Mouse (Mus musculus) lung, embryonic 15.5 days (tissue): ENCODE measurements around the gene Dnah17. TPM values are rescaled to one million over a fixed set of nuclear protein-coding genes. Genes with fewer than 3 reads are reported as not detected.

Experiments
- ATAC-seq: fragments of 200-750 bp; cut with Nextera tagmentation; 2 replicates; pipeline ENCODE4 v1.8.0; 2017; ENCODE audit warnings: moderate number of reproducible peaks, borderline replicate concordance; ENCODE audit not compliant: low FRiP score, low TSS enrichment; ENCODE audit errors: extremely low read depth
- H3K27ac ChIP-seq: fragments of 300-500 bp; sonication (generic); 2 replicates; pipeline ENCODE4 v1.5.1; 2015; ENCODE audit warnings: moderate library complexity, mild to moderate bottlenecking, inconsistent platforms
- H3K27me3 ChIP-seq: fragments of 300-500 bp; sonication (generic); 2 replicates; pipeline ENCODE4 v1.6.1; 2015; ENCODE audit warnings: inconsistent platforms
- H3K36me3 ChIP-seq: fragments of 300-500 bp; sonication (generic); 2 replicates; pipeline ENCODE4 v1.6.1; 2015; ENCODE audit warnings: inconsistent platforms
- H3K4me1 ChIP-seq: fragments of 300-500 bp; sonication (generic); 2 replicates; pipeline ENCODE4 v1.6.1; 2015; ENCODE audit warnings: inconsistent platforms
- H3K4me2 ChIP-seq: fragments of 300-500 bp; sonication (generic); 2 replicates; pipeline ENCODE4 v1.6.1; 2015; ENCODE audit warnings: inconsistent platforms, mild to moderate bottlenecking, moderate library complexity
- H3K4me3 ChIP-seq: fragments of 300-500 bp; sonication (generic); 2 replicates; pipeline ENCODE4 v1.5.1; 2015; ENCODE audit warnings: mild to moderate bottlenecking, inconsistent platforms
- H3K9ac ChIP-seq: fragments of 300-500 bp; sonication (generic); 2 replicates; pipeline ENCODE4 v1.6.1; 2015; ENCODE audit warnings: inconsistent platforms
- H3K9me3 ChIP-seq: fragments of 300-500 bp; sonication (generic); 2 replicates; pipeline ENCODE4 v1.6.1; 2016; ENCODE audit warnings: inconsistent platforms
- WGBS: fragments of 180-500 bp; shearing (Covaris S2); methylation state at CpG from one replicate; pipeline ENCODE4 v1.1.7; 2015; 5-methylcytosine and 5-hydroxymethylcytosine counted together
- polyA plus RNA-seq: library from polyadenylated mRNA; unstranded; fragments of >200 nt; fragmentation: Nextera tagmentation; extraction: Ambion mirVana; gene quantifications from 2 replicates; pipeline ENCODE4 v1.2.1, GENCODE M21; 2015

Dnah17 gene
- polyA plus RNA-seq, 1 experiment from 2014 or later: 0.19 TPM

GRCm38 (mm10) chr11:118050174-118050573, 80.3 kb downstream of the Dnah17 start:
- no peak overlapping the region for H3K4me3 ChIP-seq
- H3K36me3 ChIP-seq: no peaks in the 10 kb centered on the region
- no peaks in the 10 kb centered on the region for H3K4me1 ChIP-seq
- no peaks in the 10 kb centered on the region for H3K9me3 ChIP-seq
- no peak overlapping the region for H3K4me2 ChIP-seq
- WGBS: 73% methylated on average over 16 of the region's 16 CpGs
- H3K9ac ChIP-seq: no peak overlapping the region
- H3K27me3 ChIP-seq: no peaks in the 10 kb centered on the region
- ATAC-seq: no peak
- H3K27ac ChIP-seq: no peak overlapping the region

GRCm38 (mm10) chr11:118049641-118050040, 80.8 kb downstream of the Dnah17 start:
- ATAC-seq: no peak
- Histone ChIP-seq H3K9ac (no peak overlapping the region), H3K4me3 (no peak overlapping the region), H3K4me2 (no peak overlapping the region), H3K4me1 (no peaks in the 10 kb centered on the region), H3K36me3 (no peaks in the 10 kb centered on the region), H3K27ac (no peak overlapping the region), H3K9me3 (no peaks in the 10 kb centered on the region), H3K27me3 (no peaks in the 10 kb centered on the region)
- WGBS: 30% methylated on average over 8 of the region's 8 CpGs

- no peaks in the 10 kb centered on the region for H3K27me3 ChIP-seq
- H3K4me2 ChIP-seq: no peak overlapping the region
- no peak overlapping the region; the same call in 1 of the 2 replicates for H3K9ac ChIP-seq
- no peak for ATAC-seq
- no peak overlapping the region for H3K27ac ChIP-seq
- H3K4me1 ChIP-seq: peaks cover 9% of the 10 kb centered on the region
- 32% methylated on average over 14 of the region's 14 CpGs for WGBS
- no peaks in the 10 kb centered on the region for H3K9me3 ChIP-seq
- no peaks in the 10 kb centered on the region for H3K36me3 ChIP-seq
- H3K4me3 ChIP-seq: no peak overlapping the region
Observed at GRCm38 (mm10) chr11:118043293-118043907, 87.0 kb downstream of the Dnah17 start.

GRCm38 (mm10) chr11:118042791-118043190, 87.6 kb downstream of the Dnah17 start:
- Histone ChIP-seq H3K27ac (no peak overlapping the region), H3K9ac (no peak overlapping the region; the same call in 1 of the 2 replicates), H3K36me3 (no peaks in the 10 kb centered on the region), H3K4me3 (no peak overlapping the region), H3K9me3 (no peaks in the 10 kb centered on the region), H3K4me1 (peaks cover 9% of the 10 kb centered on the region), H3K4me2 (no peak overlapping the region), H3K27me3 (no peaks in the 10 kb centered on the region)
- ATAC-seq: no peak
- 74% methylated on average over 9 of the region's 9 CpGs for WGBS

- WGBS: 60% methylated on average over 9 of the region's 9 CpGs
- Histone ChIP-seq H3K27me3 (no peaks in the 10 kb centered on the region), H3K4me1 (peaks cover 5% of the 10 kb centered on the region; the same call in 1 of the 2 replicates), H3K4me2 (no peak overlapping the region), H3K4me3 (no peak overlapping the region), H3K27ac (no peak overlapping the region), H3K36me3 (0 out of 2 replicates have a peak, but pooled peaks cover 4% of the 10 kb centered on the region), H3K9ac (no peak overlapping the region), H3K9me3 (no peaks in the 10 kb centered on the region)
- ATAC-seq: no peak
Observed at GRCm38 (mm10) chr11:118035068-118035467, 95.4 kb downstream of the Dnah17 start.

- Histone ChIP-seq H3K27ac (no peak overlapping the region), H3K9me3 (no peaks in the 10 kb centered on the region)
- WGBS: 65% methylated on average over 13 of the region's 13 CpGs
Observed at GRCm38 (mm10) chr11:118034395-118034794, 96.0 kb downstream of the Dnah17 start.

GRCm38 (mm10) chr11:118031134-118031533, 99.3 kb downstream of the Dnah17 start:
- no peak for ATAC-seq
- no peak overlapping the region for H3K9ac ChIP-seq
- H3K4me1 ChIP-seq: peaks cover 5% of the 10 kb centered on the region; the same call in 1 of the 2 replicates
- WGBS: 82% methylated on average over 9 of the region's 9 CpGs
- no peaks in the 10 kb centered on the region for H3K9me3 ChIP-seq
- no peak overlapping the region for H3K4me2 ChIP-seq
- no peaks in the 10 kb centered on the region for H3K27me3 ChIP-seq
- H3K27ac ChIP-seq: no peak overlapping the region
- peaks cover 7% of the 10 kb centered on the region; the same call in 1 of the 2 replicates for H3K36me3 ChIP-seq
- H3K4me3 ChIP-seq: no peak overlapping the region

More at GRCm38 (mm10) chr11:118034395-118034794, 96.0 kb downstream of the Dnah17 start:
- H3K9ac ChIP-seq: no peak overlapping the region
- ATAC-seq: no peak; the same call in 1 of the 2 replicates
- H3K4me1 ChIP-seq: peaks cover 5% of the 10 kb centered on the region; the same call in 1 of the 2 replicates
- no peaks in the 10 kb centered on the region for H3K27me3 ChIP-seq
- H3K4me2 ChIP-seq: no peak overlapping the region
- no peak overlapping the region for H3K4me3 ChIP-seq
- 0 out of 2 replicates have a peak, but pooled peaks cover 4% of the 10 kb centered on the region for H3K36me3 ChIP-seq

GRCm38 (mm10) chr11:118029170-118029569, 101.3 kb downstream of the Dnah17 start:
- no peak overlapping the region for H3K4me3 ChIP-seq
- H3K9ac ChIP-seq: no peak overlapping the region
- no peaks in the 10 kb centered on the region for H3K27me3 ChIP-seq
- H3K4me2 ChIP-seq: no peak overlapping the region
- H3K27ac ChIP-seq: no peak overlapping the region
- WGBS: 92% methylated on average over 6 of the region's 6 CpGs
- no peaks in the 10 kb centered on the region for H3K4me1 ChIP-seq
- H3K36me3 ChIP-seq: peaks cover 19% of the 10 kb centered on the region
- H3K9me3 ChIP-seq: no peaks in the 10 kb centered on the region
- ATAC-seq: no peak

GRCm38 (mm10) chr11:118024111-118024510, 106.3 kb downstream of the Dnah17 start:
- H3K9ac ChIP-seq: no peak overlapping the region
- H3K4me2 ChIP-seq: no peak overlapping the region
- H3K4me3 ChIP-seq: no peak overlapping the region
- no peak for ATAC-seq
- H3K27me3 ChIP-seq: no peaks in the 10 kb centered on the region
- peaks cover 35% of the 10 kb centered on the region for H3K36me3 ChIP-seq
- WGBS: 59% methylated on average over 2 of the region's 2 CpGs
- no peaks in the 10 kb centered on the region for H3K4me1 ChIP-seq
- H3K27ac ChIP-seq: no peak overlapping the region
- H3K9me3 ChIP-seq: no peaks in the 10 kb centered on the region

- Histone ChIP-seq H3K36me3 (peaks cover 35% of the 10 kb centered on the region), H3K27me3 (no peaks in the 10 kb centered on the region), H3K9me3 (no peaks in the 10 kb centered on the region), H3K4me1 (no peaks in the 10 kb centered on the region), H3K27ac (no peak overlapping the region), H3K9ac (no peak overlapping the region), H3K4me3 (no peak overlapping the region), H3K4me2 (no peak overlapping the region)
- ATAC-seq: no peak
- 88% methylated on average over 7 of the region's 7 CpGs for WGBS
Observed at GRCm38 (mm10) chr11:118023475-118023874, 107.0 kb downstream of the Dnah17 start.

GRCm38 (mm10) chr11:118021806-118022205, 108.6 kb downstream of the Dnah17 start:
- Histone ChIP-seq H3K27ac (no peak overlapping the region), H3K4me3 (no peak overlapping the region), H3K27me3 (no peaks in the 10 kb centered on the region), H3K9ac (no peak overlapping the region), H3K4me1 (no peaks in the 10 kb centered on the region), H3K36me3 (peaks cover 42% of the 10 kb centered on the region), H3K9me3 (no peaks in the 10 kb centered on the region), H3K4me2 (no peak overlapping the region)
- WGBS: 56% methylated on average over 1 of the region's 1 CpGs
- 0 out of 2 replicates have a peak, but pooled peaks have one; percentile 13 for ATAC-seq

- H3K4me3 ChIP-seq: no peak overlapping the region
- H3K27me3 ChIP-seq: no peaks in the 10 kb centered on the region
- H3K4me2 ChIP-seq: no peak overlapping the region
- H3K4me1 ChIP-seq: no peaks in the 10 kb centered on the region
- no peaks in the 10 kb centered on the region for H3K9me3 ChIP-seq
- no peak overlapping the region for H3K27ac ChIP-seq
- H3K9ac ChIP-seq: no peak overlapping the region
- H3K36me3 ChIP-seq: peaks cover 36% of the 10 kb centered on the region
- no peak for ATAC-seq
- 93% methylated on average over 4 of the region's 4 CpGs for whole genome bisulfite sequencing
Observed at GRCm38 (mm10) chr11:118018328-118018727, 112.1 kb downstream of the Dnah17 start.
